Mouse (Mus musculus) thymus, postnatal 36 days (tissue): ENCODE data around the gene Fars2.

Experiments used
- DNase-seq, 2 experiments: peaks; one replicate each; pipeline ENCODE4 v3.0.0; 2022; ENCODE audit warnings: mixed read lengths in 2 of 2

Gene Fars2

DNA sequence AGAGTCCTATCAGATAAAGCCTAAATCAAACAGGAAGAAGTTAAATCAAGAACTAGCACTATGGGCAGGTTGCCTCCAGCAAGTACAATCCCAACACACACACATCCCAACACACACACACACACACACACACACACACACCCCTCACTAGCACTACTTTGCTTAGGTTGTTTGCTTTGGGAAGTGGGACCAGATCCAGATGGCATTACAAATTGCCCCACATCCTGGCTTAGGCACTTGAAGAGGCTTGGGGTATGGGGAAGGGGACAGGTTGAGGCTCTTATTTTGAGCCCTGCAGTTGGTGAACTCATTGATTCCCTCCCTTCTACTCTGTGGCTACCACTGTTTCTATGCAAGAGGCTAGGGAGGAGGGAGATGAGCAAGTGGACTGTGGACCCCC, 605.1 kb downstream of the Fars2 start:
- no peak for DNase-seq

DNA sequence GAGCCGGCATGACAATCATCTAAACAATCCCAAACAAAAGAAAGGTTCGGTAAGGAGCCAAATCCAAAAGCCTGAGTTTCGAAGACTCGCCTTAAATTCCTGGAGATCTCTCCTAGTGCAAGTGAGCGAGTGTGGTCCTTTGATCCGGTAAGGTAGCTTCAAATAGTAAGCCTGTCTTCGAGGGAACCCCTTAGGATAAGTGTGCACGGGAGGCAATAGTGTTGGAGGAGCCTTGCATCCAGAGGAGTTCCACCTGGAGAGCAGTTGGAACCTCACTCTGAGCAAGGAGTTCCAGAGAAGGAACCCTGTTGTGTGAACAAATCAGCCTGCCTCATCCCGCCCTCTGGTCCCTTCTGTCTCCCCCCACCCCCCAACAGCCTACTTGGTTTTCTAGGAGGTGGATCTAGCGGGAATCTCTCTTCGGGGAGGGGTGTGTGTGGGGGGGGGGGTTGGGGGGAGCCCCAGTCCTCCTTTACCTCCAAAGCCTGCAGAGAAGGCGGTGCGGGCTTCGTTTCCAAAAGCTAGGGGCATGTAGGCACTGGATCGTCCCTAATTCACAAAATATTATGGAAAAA, 606.6 kb downstream of the Fars2 start:
- DNase-seq: no peak

DNA sequence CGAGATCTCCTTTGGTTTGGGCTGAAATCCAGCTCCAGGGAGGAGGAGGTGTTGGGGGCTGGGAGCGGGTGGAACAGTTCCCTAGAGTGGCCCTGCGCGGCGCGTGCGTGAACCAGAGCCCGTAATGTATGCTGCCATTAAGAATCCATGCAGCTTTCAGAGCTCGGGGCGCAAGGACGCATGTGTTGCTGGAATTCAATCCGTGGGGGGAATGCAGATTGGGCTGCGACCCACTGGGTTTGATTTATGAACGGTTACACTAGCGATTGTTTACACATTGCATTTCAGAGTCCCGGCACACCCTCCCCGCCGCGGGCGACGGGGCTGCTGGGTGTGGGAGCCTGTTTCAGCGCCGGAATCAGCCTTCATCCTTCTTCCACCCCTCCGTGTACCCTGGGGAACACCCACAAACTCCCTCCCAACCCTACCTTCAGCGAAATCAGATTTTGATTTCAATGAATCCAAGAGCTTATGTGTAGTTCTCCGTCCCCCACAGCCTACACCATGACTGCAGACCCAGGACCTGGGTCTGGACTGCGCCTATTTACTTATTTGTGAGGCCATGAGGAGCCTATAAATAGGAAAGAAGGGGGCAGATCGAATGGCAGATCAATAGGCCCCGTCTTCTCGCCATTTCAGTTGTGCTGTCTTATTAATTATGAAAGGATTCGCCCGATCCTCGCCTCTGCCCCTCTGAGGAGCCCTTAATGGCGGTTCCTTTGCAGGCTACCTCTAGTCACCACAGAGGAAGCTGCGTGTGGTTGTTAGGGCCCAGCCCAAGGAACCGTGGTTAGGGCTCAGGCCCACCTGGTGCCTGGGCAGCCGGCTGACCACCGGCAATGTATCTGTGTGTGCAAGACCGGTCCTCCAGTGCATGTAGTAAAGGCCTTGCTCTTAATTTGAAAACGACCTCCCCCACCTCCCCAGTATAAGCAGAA, 607.6 kb downstream of the Fars2 start:
- no peak for DNase-seq

DNA sequence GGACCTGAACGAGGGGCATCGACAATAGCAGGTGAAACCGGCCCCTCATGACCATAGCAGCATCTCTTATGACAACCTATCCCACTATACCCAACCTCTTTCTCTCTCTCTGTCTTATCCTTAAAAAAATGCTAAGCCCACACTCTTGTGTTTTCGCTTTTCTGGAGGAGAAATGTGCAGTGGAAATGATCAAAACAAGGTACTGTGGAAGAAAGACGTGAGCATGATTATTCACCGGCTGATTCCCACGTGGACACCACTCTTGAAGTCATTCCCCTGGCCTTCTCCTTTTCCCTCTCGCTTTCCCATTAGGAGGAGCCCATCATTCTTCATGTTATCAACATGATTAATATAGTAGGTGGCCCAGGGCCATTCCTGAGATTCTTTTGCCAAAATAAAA, 608.7 kb downstream of the Fars2 start:
- DNase-seq: no peak

DNA sequence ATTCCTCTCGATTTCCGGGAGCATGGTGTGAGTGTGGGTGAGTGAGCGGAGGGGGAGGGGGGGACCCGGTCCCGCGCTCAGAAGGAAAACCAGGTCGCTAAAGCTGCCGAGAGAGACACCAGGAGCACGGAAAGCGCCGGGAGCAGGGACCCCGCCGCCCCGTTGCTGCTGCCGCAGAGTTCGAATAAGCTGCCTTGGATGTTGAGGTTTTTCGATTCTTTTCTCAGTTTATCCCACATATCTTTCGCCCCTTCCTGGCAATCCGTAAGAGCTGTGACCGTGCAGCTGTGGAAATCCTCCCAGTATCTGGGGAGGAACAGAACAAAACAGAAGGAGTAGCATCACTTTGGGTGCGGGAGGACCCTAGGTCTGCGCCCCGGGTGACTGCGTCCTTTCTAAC, 609.3 kb downstream of the Fars2 start:
- peak in 1 of 2 experiments; percentile 13 for DNase-seq

DNA sequence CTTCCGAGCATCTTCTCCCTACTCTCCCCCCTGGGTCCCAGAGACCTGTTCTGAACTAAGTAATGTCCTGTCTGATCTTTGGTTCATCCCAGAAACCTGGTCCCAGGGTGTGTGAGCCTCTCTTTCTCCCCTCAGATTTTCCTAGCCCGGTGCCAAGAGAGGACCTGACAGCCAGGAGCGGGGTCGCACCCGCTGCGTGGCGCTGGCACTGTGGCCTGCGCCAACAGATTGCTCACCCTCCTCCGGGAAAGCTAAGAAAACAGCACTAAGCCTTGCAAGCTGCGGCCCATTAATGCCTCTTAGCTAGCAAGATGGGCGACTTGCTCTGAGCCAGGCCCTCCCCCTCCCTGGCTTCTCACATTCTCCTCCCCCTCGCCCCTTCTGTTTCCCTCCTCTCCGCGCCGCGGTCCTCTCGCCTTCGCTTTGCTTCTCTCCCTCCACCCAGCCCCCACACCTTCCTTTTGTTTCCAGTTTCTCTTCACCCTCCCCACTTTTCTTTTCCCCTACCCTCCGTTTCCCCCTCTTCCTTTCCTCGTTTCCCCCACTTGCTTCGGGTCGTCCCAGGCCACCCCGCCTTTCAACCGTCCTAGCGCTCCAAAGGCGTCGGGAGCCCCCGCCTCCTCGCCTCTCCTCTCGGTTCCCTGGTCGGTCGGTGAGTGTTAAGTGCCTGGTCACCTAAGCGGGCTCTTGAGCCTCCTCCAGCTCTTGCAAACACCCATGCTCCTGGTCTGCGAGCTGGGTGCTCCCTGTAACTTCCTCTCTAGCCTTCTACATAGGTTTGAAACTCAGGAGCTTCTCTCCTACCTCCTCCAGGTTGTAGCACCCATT, 610.0 kb downstream of the Fars2 start:
- DNase-seq: peak; percentile 13 to 16

DNA sequence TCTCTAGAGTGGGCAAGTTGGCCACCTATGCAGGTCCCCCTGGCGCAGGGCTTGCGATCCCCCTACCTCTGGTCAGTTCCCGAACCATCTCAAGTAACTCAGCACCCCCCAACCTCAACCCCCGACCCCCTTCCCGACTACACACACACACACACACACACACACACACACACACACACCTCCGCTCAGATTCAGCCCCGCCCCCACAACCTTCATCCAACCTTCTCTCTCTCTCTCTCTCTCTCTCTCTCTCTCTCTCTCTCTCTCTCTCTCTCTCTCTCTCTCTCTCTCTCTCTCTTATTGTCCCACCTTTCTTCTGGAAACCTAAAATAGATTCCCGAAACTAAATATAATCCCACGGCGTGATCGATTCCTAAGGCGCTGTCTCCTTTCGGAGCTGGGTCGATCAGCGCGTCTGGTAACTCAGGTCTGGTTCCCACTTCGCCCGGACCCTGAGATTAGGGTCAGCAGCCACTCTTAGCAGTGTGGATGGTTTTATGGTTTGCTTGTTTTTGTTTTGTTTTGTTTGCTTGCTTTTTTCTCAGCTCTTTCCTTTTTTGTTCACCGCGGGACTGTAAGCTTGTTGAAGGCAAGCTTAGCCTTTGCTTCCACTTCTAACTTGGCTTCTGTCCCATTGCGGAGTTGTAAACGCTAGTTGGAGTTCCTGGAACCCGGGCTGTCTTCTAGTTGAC, 610.7 kb downstream of the Fars2 start:
- no peak for DNase-seq

DNA sequence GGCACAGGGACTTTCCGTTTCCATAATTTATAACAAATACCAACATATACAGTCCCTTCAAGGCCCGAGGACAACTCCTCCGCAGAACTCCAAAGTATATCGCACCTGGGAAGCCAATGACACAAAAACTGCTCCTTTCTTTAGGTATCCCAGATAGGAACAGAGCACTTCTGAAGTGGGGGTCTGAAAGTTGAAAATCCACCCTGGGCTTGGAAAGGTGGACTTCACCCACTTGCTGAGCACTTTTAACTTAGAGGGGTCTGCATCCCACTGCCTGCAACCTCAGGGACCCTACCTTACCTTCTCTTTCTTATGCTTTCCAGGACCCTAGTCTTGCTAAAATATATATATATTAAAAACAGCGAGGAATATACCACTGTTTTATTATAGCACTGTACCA, 611.3 kb downstream of the Fars2 start:
- DNase-seq: no peak

DNA sequence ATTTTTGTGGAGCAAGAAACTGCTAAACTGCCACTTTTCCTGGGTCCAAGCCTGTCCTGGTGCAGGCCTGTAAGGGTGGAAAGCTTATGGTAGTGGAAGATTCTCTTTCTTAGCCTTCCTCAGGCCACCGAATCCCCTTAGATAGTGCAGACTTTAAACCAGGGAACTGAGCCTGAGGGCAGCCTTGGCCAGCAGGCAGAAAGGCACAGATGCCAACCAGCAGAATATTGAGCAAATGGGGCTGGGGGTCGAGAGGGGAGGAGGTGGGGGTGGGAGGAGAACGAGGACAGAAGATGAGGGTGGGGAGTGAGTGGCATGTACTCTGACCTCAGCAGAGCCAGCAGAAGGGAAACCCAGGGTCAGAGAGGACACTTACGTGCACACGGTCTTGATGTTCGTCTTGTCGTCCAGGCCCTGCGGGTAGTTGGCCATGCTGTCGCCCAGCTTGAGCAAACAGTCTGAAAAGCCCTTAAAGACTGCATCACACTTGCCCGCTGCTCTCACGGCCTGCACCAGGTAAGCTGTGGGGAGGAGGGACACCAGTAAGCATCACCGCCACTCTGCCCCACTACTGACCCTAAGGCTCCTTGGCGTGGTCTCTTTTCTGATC, 612.6 kb downstream of the Fars2 start:
- DNase-seq: no peak

DNA sequence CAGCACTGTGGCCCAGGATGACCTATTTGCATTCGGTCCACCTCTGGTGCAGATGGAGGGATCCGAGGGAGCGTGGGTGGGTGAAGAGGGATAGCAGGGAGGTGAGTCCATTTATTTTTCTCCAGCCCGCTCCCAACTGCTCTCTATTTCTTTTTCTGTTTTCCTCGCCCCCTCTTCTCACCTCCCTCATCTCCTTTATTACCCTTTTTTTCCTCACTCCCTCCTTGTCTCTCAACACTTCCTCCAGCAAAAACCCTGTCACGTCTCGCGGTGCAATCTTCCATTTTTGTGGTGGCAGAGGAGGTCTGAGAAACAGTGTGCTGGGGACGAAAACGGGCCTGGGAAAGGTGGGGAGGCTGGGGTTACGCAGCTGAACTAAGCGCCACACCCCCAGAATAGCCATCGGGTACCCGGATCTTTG, 613.1 kb downstream of the Fars2 start:
- DNase-seq: no peak

DNA sequence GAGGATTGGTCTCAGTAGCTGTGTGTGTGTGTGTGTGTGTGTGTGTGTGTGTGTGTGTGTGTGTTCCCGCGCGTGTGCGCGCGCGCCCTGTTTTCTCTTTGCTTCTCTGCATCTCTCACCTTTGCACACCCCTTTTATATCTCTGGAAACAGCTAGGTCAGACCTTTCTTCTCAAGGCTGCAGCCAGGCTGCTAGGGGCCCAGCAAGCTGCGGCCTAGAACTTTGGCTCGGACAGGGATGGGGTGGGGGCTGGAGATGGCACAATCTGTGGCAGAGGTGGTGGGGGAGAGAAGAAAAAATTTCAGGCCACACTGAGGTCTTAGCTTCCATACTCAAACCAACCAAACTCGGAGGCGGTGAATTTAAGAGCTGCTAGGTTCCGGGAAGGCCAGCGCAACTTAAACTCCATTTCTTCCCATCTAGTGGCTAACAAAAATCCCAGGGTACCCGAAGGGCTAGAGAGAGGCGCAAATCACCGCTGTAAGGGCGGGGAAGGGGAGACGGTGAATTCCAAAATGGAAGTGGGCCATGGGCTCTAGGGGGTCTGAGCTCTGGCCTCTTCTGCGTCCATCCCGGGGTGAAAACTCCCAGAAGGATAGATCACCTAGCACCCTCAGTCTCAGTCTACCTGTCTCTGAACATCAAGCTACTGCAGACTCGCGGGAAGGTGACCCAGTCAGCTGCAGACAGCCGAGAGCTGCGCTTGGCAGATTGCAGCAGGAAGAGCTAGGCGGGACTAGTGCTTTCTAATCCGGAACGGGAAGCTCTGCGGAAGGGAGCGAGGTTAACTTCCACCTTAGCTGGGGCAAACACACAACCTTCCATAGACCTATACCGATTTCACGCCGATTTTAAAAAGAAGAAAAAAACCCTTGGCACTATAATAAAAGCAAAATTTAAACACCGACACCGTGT, 614.1 kb downstream of the Fars2 start:
- DNase-seq: peak; percentile 49 to 57

DNA sequence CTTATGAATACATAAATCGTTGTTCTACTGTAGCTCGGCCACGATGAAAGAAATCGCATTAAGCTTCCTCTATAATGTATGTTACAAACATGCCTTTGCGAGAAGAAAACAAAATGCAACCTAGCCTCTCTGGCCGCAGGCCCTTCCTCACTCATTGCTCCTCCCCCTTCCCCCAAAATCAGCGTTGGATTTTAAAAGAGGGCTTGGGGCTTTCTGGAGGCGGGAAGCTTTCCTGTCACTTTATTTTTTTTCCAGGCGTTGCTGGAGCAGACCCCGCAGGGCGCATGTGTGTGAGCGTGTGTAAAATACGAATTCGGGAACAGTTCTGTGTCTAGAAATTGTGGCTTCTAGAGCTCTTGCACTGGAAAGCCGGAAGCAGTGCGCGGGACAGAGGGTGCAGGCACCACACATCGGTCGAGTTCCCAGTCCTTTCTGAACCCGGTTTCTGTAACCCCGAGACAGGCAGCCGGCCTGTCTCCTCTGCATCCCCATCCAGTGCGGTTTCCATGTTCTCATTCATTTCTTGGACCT, 614.8 kb downstream of the Fars2 start:
- peak; percentile 22 to 27 for DNase-seq

DNA sequence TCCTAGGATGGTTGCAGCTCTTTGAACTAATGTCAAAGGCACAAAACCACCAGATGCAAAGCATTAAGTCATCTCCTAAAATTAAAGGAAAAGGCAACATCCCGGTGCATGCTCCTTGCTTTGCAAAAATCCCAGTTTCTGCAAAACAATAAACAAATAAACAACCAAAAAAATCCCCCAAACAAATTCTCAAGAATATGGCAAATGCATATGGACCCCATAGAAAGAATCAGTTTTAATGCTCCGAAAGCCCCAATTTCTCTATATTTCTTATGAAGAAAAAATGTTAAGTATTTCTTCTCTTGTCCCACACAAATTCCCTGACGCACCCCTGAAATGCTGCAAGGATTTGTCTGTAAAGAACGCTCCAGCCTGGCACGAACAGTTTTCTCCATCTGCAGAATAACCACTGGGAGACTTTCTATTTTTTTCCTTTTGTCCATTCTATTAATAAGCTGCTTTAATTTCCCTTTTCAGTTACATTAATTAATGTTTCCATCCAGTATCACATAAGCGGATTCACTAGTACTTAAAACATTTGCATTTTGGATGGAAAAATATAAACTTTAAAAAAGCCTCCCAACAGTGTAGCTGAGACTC, 615.8 kb downstream of the Fars2 start:
- no peak for DNase-seq

DNA sequence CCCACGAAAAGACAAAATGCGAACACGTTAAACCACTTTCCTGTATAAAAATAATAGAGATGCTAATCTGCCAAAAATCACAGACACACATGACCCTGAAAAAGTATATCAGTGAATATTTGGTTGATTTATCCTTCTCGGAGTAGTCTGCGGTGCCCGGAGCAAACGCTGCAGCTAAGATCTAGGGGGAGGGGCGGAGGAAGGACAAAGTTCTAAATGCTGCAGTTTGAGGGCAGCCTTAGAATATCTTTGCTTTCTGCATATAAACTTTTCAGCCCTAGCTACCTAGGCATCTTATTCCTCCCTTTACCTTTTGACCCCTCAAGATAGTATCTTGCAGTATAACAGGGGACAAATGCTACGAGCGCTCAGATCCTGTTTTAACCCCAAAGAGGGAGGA, 616.4 kb downstream of the Fars2 start:
- DNase-seq: no peak

DNA sequence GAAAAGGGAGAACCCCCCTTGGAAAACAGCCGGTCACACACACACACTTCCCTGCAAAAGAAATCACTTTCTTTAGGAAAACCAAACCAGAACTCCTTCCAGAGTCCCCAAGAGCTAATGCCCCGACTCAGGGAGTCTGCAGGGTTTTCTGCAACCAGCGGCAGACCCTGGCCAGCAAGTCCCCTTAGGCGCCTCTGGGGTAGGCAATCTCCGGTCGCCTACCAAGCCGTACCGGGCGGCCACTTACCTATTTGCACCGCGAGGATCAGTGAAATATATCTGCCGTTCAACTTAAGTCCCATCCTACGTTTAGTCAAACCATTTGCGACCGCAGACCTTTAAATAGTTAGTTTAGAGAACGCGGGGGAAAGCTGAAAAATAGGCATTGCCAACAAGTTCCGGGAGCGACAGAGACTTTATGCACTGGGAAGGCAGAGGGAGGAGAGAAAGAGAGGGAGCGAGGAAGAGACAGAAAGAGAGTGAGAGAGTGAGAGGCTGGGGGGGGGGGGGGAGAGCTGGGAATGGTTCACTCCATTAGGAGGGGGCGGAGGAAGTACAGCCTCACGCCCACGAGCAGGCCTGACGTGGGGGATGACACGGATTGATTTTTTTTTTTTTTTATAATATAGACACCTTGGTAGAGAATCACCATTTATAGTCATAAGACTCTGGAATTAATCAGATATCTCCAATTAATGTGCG, 616.9 kb downstream of the Fars2 start:
- peak in 1 of 2 experiments; percentile 21 for DNase-seq

DNA sequence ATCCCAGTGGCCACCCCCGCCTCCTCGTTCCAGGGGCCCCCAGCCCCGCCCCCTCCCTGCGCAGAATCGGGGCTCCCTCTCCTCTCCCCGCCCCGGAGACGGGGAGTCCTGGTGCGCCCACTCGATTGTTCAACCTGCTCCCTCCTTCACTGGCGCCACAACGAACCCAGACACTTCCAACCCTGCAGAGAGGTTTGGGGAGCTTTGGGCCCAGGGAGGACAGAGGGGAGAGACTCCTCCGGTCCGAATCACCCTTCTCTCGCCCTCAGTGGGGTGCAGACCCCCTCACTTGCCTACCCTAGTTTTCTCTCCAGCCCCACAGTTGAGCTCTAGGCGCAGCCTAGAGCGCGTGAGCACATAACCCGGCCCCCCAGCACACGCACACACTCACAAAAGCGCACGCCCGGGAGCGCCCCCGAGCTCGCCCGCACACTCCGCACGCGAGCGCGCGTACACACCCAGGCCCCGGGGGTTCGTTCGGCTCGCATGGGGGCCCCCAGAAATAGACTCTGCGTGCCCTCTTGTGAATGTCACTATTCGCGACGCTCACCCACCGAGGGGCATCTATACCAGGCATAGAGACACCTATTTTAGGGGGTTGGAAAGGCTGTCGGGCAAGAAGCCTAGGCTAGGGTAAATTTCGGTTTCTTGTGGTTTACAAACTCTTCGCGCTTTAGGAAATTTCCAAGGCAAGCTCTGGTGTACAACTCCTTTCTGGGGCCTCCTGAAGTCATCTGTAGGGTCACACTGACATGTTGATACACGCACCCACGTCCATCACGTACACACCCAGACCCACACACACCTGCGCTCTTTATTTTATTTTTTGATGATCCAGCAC, 617.7 kb downstream of the Fars2 start, which contains the start of gene Nrn1:
Nrn1 (minus strand) TSS at position 401 of the 841 bp plus-strand sequence.
- peak in 1 of 2 experiments; percentile 20 for DNase-seq

DNA sequence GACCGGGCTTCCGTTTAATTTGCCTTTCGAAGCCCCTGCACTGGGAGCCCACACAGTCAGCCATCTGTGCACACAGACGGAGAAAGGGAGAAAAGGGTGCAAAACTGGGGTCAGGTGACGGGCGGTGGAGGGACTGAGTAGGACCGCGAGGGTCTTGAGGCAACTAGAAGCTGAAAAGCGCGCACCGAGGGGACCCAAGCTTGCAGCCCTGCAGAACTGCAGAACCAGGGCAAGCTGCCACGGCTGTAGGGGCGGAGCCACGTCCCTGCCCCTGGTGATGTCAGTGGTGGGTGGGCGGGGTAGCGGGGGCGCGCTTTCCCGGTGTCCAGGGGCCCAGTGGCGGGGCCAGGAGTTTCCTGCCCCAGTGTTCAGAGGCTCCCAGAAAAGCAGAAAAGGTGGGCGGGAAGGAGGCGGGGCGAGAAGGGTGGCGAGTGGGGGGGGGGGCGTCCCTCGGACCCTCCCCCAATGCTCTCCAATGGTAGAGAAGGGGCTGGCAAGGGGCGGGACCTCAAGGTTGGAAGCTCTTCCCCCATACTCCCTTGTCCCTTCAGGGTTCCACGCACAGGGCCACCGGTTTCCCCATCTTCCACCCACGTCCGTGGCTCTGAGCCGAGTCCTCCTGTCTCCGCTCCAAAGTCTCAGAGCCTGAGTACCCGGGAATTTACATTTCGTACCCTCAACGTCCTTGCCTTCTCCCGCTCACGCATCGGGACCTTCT, 618.8 kb downstream of the Fars2 start:
- DNase-seq: peak; percentile 62 to 65

DNA sequence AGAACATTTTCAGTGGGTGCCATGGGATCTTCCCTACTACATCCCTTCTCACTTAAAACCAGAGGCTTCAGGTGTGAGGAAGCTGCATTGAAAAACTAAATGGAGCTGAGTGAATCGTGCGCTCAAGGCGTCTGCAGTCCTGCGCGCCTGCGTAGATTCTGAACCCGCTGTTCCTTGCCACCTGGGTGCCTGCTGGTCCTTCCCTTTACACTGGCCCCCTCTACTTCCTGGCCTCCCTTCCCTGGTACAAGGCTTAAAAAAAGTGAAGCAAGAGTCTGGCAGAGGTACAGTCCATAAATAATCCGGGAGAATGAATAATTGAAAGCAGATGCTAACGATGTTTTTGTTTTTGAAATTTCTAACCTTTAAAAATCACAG, 619.4 kb downstream of the Fars2 start:
- peak in 1 of 2 experiments; percentile 17 for DNase-seq
